Comparison of ENCODE assay signal across 31 mouse cellular contexts in genomic region chr7:109141054-109141453, GRCm38 (mm10). TPM values are rescaled to one million over a fixed set of nuclear protein-coding genes. Genes with fewer than 3 reads are reported as not detected.
A peak's percentile ranks its signal among the peaks of the same experiment; 100 is the strongest.
DNase-seq lines count a peak whose midpoint lies in the region; ATAC-seq and TF ChIP-seq lines count a peak whose summit lies in the region.
"Had no signal": no experiment of that assay in that cellular context is flagged by ENCODE, and none has a peak within 500 bp of the region (broad histone marks: within the 10 kb centered on the region; RNA-seq: fewer than 3 reads in every experiment).

No protein-coding gene starts in this region.

- H3K27me3 ChIP-seq in hindbrain, postnatal 0 days (ENCODE audit: insufficient read depth, low read length): no peaks in the 10 kb centered on the region
- no peaks in the 10 kb centered on the region for H3K27me3 ChIP-seq in hindbrain, embryonic 14.5 days (ENCODE audit: control insufficient read depth, insufficient read depth, low read length)
- no peaks in the 10 kb centered on the region for H3K27me3 ChIP-seq in midbrain, embryonic 14.5 days (ENCODE audit: control insufficient read depth, insufficient read depth, low read length)
- H3K27me3 ChIP-seq: embryonic facial prominence, embryonic 15.5 days; kidney, embryonic 15.5 days had no signal

- H3K27ac ChIP-seq in hindbrain, postnatal 0 days: 0 out of 2 replicates have a peak overlapping the region, but pooled peaks have one; percentile 13
- no peak overlapping the region for H3K27ac ChIP-seq in hindbrain, embryonic 14.5 days
- H3K27ac ChIP-seq in midbrain, embryonic 14.5 days (replicated peaks; ENCODE audit: low read depth, low read length): 0 out of 2 replicates have a peak overlapping the region, but pooled peaks have one; percentile 45
- H3K27ac ChIP-seq: embryonic facial prominence, embryonic 10.5 days; embryonic facial prominence, embryonic 15.5 days; heart, embryonic 10.5 days; heart, embryonic 15.5 days; hindbrain, embryonic 12.5 days; kidney, embryonic 15.5 days; layer of hippocampus, adult 2 months; liver, embryonic 12.5 days; stomach, postnatal 0 days had no signal

- no peak for ATAC-seq in hindbrain, postnatal 0 days
- ATAC-seq in hindbrain, embryonic 14.5 days (ENCODE audit: low FRiP score): no peak
- ATAC-seq in midbrain, embryonic 14.5 days (ENCODE audit: low FRiP score, low TSS enrichment): no peak
- ATAC-seq: forebrain, embryonic 13.5 days; liver, embryonic 12.5 days; liver, postnatal 0 days had no signal

- no peak overlapping the region for H3K4me3 ChIP-seq in hindbrain, postnatal 0 days (ENCODE audit: low read length)
- H3K4me3 ChIP-seq in hindbrain, embryonic 14.5 days (replicated peaks; ENCODE audit: low read length): no peak overlapping the region
- no peak overlapping the region for H3K4me3 ChIP-seq in midbrain, embryonic 14.5 days (replicated peaks; ENCODE audit: low read depth, low read length)
- H3K4me3 ChIP-seq: embryonic facial prominence, embryonic 10.5 days; embryonic facial prominence, embryonic 15.5 days; forebrain, embryonic 13.5 days; heart, embryonic 10.5 days; heart, embryonic 15.5 days; hindbrain, embryonic 12.5 days; kidney, embryonic 15.5 days; layer of hippocampus, adult 2 months; liver, embryonic 12.5 days had no signal

- intact Hi-C loops in gastrocnemius, postnatal 14 days (cut with DNase I; ENCODE audit: low total_unique reads): loop anchor here (2.0 kb wide), 1 partner anchor 76 kb away; no protein-coding TSS in a partner anchor

- DNase-seq in hindbrain, postnatal 0 days (ENCODE audit: low spot score): no peak
- DNase-seq in hindbrain, embryonic 14.5 days (ENCODE audit: low spot score): no peak
- peak; percentile 52 for DNase-seq in MN1 (ENCODE audit: low spot score)
- DNase-seq in adrenal gland, postnatal 10 days: peak; percentile 28
- no peak for DNase-seq in midbrain, embryonic 14.5 days
- no peak for DNase-seq in cerebellum, adult 11 months
- DNase-seq in gastrocnemius, postnatal 14 days: no peak
- DNase-seq: cerebellum, adult 8-10 months; cerebellum, postnatal 25 days; gastrocnemius, postnatal 25 days; heart, adult 11 months; heart, postnatal 36 days; kidney, adult 11 months; kidney, postnatal 36 days; liver, postnatal 0 days; lung, postnatal 36 days; right cerebral cortex, adult 18-20 months; right cerebral cortex, postnatal 4 days; thymus, adult 18-20 months; thymus, postnatal 25 days had no signal

- no peaks in the 10 kb centered on the region for H3K9me3 ChIP-seq in hindbrain, postnatal 0 days (ENCODE audit: low read length)
- no peaks in the 10 kb centered on the region for H3K9me3 ChIP-seq in hindbrain, embryonic 14.5 days (ENCODE audit: control insufficient read depth, low read length)
- H3K9me3 ChIP-seq in midbrain, embryonic 14.5 days (ENCODE audit: control insufficient read depth, low read length): no peaks in the 10 kb centered on the region
- H3K9me3 ChIP-seq: embryonic facial prominence, embryonic 10.5 days; embryonic facial prominence, embryonic 15.5 days; forebrain, embryonic 13.5 days; heart, embryonic 10.5 days; heart, embryonic 15.5 days; hindbrain, embryonic 12.5 days; kidney, embryonic 15.5 days; liver, embryonic 12.5 days had no signal

- TF ChIP-seq CTCF in hindbrain, postnatal 0 days (IDR thresholded peaks at IDR 0.05; ENCODE audit: low read depth): no peak

- H3K4me1 ChIP-seq in hindbrain, postnatal 0 days (ENCODE audit: insufficient read depth, low read length): peaks cover 18% of the 10 kb centered on the region
- peaks cover 25% of the 10 kb centered on the region for H3K4me1 ChIP-seq in hindbrain, embryonic 14.5 days (replicated peaks; ENCODE audit: control insufficient read depth, insufficient read depth, low read length)
- H3K4me1 ChIP-seq in midbrain, embryonic 14.5 days (ENCODE audit: control insufficient read depth, insufficient read depth, low read length): peaks cover 34% of the 10 kb centered on the region

- H3K4me2 ChIP-seq in hindbrain, postnatal 0 days (ENCODE audit: low read depth, low read length): no peak overlapping the region
- H3K4me2 ChIP-seq in hindbrain, embryonic 14.5 days (replicated peaks): no peak overlapping the region
- no peak overlapping the region for H3K4me2 ChIP-seq in midbrain, embryonic 14.5 days (ENCODE audit: low read length)
- H3K4me2 ChIP-seq: embryonic facial prominence, embryonic 15.5 days; forebrain, embryonic 13.5 days; heart, embryonic 15.5 days; hindbrain, embryonic 12.5 days; kidney, embryonic 15.5 days; liver, embryonic 12.5 days had no signal

- H3K36me3 ChIP-seq in hindbrain, postnatal 0 days (ENCODE audit: insufficient read depth, low read length): no peaks in the 10 kb centered on the region
- no peaks in the 10 kb centered on the region; the same call in 1 of the 2 replicates for H3K36me3 ChIP-seq in hindbrain, embryonic 14.5 days (replicated peaks; ENCODE audit: control insufficient read depth, insufficient read depth)
- H3K36me3 ChIP-seq in midbrain, embryonic 14.5 days (ENCODE audit: control insufficient read depth, insufficient read depth, low read length): peaks cover 26% of the 10 kb centered on the region
- H3K36me3 ChIP-seq: embryonic facial prominence, embryonic 15.5 days; heart, embryonic 10.5 days; heart, embryonic 15.5 days; hindbrain, embryonic 12.5 days; kidney, embryonic 15.5 days; liver, embryonic 12.5 days had no signal

- WGBS in hindbrain, postnatal 0 days: 73% methylated on average over 2 of the region's 2 CpGs
- 67% methylated on average over 2 of the region's 2 CpGs for WGBS in hindbrain, embryonic 14.5 days
- WGBS in midbrain, embryonic 14.5 days: 70% methylated on average over 2 of the region's 2 CpGs

- no peak overlapping the region for H3K9ac ChIP-seq in hindbrain, postnatal 0 days (replicated peaks; ENCODE audit: low read length)
- H3K9ac ChIP-seq in hindbrain, embryonic 14.5 days: no peak overlapping the region
- no peak overlapping the region for H3K9ac ChIP-seq in midbrain, embryonic 14.5 days (replicated peaks; ENCODE audit: low read length)
- H3K9ac ChIP-seq: embryonic facial prominence, embryonic 15.5 days; forebrain, embryonic 13.5 days; heart, embryonic 15.5 days; hindbrain, embryonic 12.5 days; kidney, embryonic 15.5 days; liver, embryonic 12.5 days; liver, postnatal 0 days had no signal

RNA-seq across cellular contexts. Expression of gene Lmo1, which starts 34.0 kb away (rescaled TPM):
- 53.0 and 83.8 TPM in 2 replicates for total RNA-seq in hindbrain, postnatal 0 days (2014; rRNA removed)
- polyA plus RNA-seq in hindbrain, postnatal 0 days (2015; fragmentation: Nextera tagmentation; extraction: Ambion mirVana): 45.5 and 48.4 TPM in 2 replicates
- polyA plus RNA-seq in hindbrain, embryonic 14.5 days (2014; fragmentation: Nextera tagmentation; extraction: Ambion mirVana): 55.2 and 64.9 TPM in 2 replicates
- total RNA-seq in adrenal gland, postnatal 10 days (2021): 10 to 100 TPM in 1 of 2 experiments, 1 to 10 TPM in 1; 8.1 to 12.5 TPM
- 170 and 189 TPM in 2 replicates for polyA plus RNA-seq in midbrain, embryonic 14.5 days (2014; fragmentation: Nextera tagmentation; extraction: Ambion mirVana)
- total RNA-seq in gastrocnemius, postnatal 14 days (2021): 1 to 10 TPM; 4.1 to 5.1 TPM

RNA-seq across cellular contexts. Expression of gene Ric3, which starts 57.9 kb away (rescaled TPM):
- total RNA-seq in hindbrain, postnatal 0 days (2014; rRNA removed): 33.8 and 41.9 TPM in 2 replicates
- polyA plus RNA-seq in hindbrain, postnatal 0 days (2015; fragmentation: Nextera tagmentation; extraction: Ambion mirVana): 40.0 and 41.0 TPM in 2 replicates
- 33.3 and 34.4 TPM in 2 replicates for polyA plus RNA-seq in hindbrain, embryonic 14.5 days (2014; fragmentation: Nextera tagmentation; extraction: Ambion mirVana)
- 10 to 100 TPM; 15.2 to 15.4 TPM for total RNA-seq in adrenal gland, postnatal 10 days (2021)
- polyA plus RNA-seq in midbrain, embryonic 14.5 days (2014; fragmentation: Nextera tagmentation; extraction: Ambion mirVana): 33.6 and 36.1 TPM in 2 replicates
- total RNA-seq in gastrocnemius, postnatal 14 days (2021): 1 to 10 TPM; 1.5 to 1.7 TPM
- polyA plus RNA-seq: C2C12 had no signal

Comparison
In these comparisons a context has a peak if more than half of its experiments do, and no peak if none do; other contexts are left out.
1. DNase-seq: peak in MN1 (single experiment) and adrenal gland, postnatal 10 days (single experiment); none in hindbrain, postnatal 0 days (single experiment), hindbrain, embryonic 14.5 days (single experiment), midbrain, embryonic 14.5 days (single experiment), cerebellum, adult 11 months (single experiment) and gastrocnemius, postnatal 14 days (single experiment).
2. RNA of gene Ric3, which starts 57.9 kb away (total RNA-seq): 33.8 to 41.9 TPM in hindbrain, postnatal 0 days and 15.2 to 15.4 TPM in adrenal gland, postnatal 10 days; 1.5 to 1.7 TPM in gastrocnemius, postnatal 14 days; every median in the first group is over 4 times any median in the second.